Mouse (Mus musculus) effector memory CD4-positive, alpha-beta T cell, adult 5 months (primary cell): ENCODE measurements around the gene Bmpr1b. TPM values are rescaled to one million over a fixed set of nuclear protein-coding genes. Genes with fewer than 3 reads are reported as not detected.

Experiments
- polyA plus RNA-seq: library from polyadenylated mRNA; unstranded; fragments of 100-300 nt; shearing (Covaris generic); gene quantifications from one replicate; pipeline ENCODE4 v1.2.1, GENCODE M21; 2017

The Bmpr1b gene
- not detected for polyA plus RNA-seq

DNA sequence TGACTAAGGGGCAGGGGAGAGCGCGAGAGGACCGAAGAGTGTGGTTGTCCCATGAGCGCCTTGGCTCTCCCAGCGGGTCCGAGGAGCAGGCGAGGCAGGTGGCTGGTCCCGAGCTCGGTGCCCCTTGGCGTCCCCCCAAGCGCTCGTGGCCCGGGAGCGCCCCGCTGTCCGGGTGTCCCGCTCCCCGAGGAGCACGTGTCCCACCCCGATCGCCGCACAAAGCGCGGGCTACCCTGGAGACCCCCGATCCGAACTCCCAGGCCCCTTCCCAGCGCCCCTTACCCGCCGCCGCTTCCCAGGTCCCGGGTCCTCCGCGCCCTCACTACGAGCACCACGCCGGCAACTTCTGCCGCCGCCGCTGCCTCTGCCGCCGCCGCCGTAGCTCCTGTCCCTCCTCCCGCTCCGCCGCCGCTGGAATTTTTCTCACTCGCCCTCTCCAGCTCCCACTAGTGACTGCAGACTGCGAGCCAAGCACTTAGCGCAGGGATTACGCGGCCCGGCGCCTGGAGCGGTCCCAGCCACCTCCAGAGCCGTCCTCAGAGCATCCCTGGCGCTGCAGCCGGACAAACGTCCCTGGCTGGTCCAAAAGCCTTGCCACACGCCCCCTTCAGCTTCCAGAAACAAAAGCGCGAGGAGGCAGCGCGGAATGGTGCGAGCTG lies at the start of gene Bmpr1b:
Gene Bmpr1b, minus strand, starts transcription at position 563 of the 659 bp plus-strand sequence.

Other genes with a start within 250 kb of the Bmpr1b start
- 50.2 TPM for gene Pdlim5, start 226.3 kb upstream of the Bmpr1b start, polyA plus RNA-seq